Mouse (Mus musculus) forebrain, embryonic 14.5 days (tissue): Measurements from ENCODE around the gene B4galt2. TPM values are rescaled to one million over a fixed set of nuclear protein-coding genes. Genes with fewer than 3 reads are reported as not detected.

Experiments
- ATAC-seq: fragments of 200-750 bp; cut with Nextera tagmentation; 2 replicates; pipeline ENCODE4 v1.8.0; 2017; ENCODE audit warnings: mild to moderate bottlenecking, moderate library complexity
- DNase-seq: peaks from one replicate; pipeline ENCODE4 v3.0.0-alpha.2; 2015; ENCODE audit warnings: low spot score
- H3K27ac ChIP-seq: fragments of 300-500 bp; sonication (generic); 2 replicates; pipeline ENCODE4 v1.5.1; 2014; ENCODE audit warnings: low read depth, mild to moderate bottlenecking, control low read depth, low read length, moderate library complexity
- H3K27me3 ChIP-seq: fragments of 300-500 bp; sonication (generic); replicated peaks from 2 replicates; pipeline ENCODE4 v1.6.1; 2014; ENCODE audit warnings: low read length, control low read depth, mixed read lengths; ENCODE audit not compliant: control insufficient read depth, insufficient read depth
- H3K36me3 ChIP-seq: fragments of 300-500 bp; sonication (generic); 2 replicates; pipeline ENCODE4 v1.6.1; 2014; ENCODE audit warnings: low read length, control low read depth; ENCODE audit not compliant: control insufficient read depth, insufficient read depth
- H3K4me1 ChIP-seq: fragments of 300-500 bp; sonication (generic); 2 replicates; pipeline ENCODE4 v1.6.1; 2014; ENCODE audit warnings: antibody characterized with exemption, low read length, control low read depth; ENCODE audit not compliant: control insufficient read depth, insufficient read depth
- H3K4me2 ChIP-seq: fragments of 300-500 bp; sonication (generic); 2 replicates; pipeline ENCODE4 v1.6.1; 2014; ENCODE audit warnings: mild to moderate bottlenecking, control low read depth, low read length
- H3K4me3 ChIP-seq: fragments of 300-500 bp; sonication (generic); 2 replicates; pipeline ENCODE4 v1.5.1; 2014; ENCODE audit warnings: low read depth, low read length, control low read depth
- H3K9ac ChIP-seq: fragments of 300-500 bp; sonication (generic); 2 replicates; pipeline ENCODE4 v1.6.1; 2014; ENCODE audit warnings: mild to moderate bottlenecking, low read length, control low read depth, moderate library complexity
- H3K9me3 ChIP-seq: fragments of 300-500 bp; sonication (generic); replicated peaks from 2 replicates; pipeline ENCODE4 v1.6.1; 2016; ENCODE audit warnings: low read length, control low read depth, mixed read lengths; ENCODE audit not compliant: control insufficient read depth
- WGBS: fragments of 180-500 bp; shearing (Covaris S2); extraction: QIAGEN DNeasy Blood & Tissue Kit; methylation state at CpG from one replicate; pipeline ENCODE4 v1.1.7; 2014; 5-methylcytosine and 5-hydroxymethylcytosine counted together
- polyA plus RNA-seq: library from polyadenylated mRNA; unstranded; fragments of >200 nt; fragmentation: Nextera tagmentation; extraction: Ambion mirVana; gene quantifications from 2 replicates; pipeline ENCODE4 v1.2.1, GENCODE M21; 2014

The B4galt2 gene
- polyA plus RNA-seq, 1 experiment from 2014 or later: 50.6 TPM

DNA sequence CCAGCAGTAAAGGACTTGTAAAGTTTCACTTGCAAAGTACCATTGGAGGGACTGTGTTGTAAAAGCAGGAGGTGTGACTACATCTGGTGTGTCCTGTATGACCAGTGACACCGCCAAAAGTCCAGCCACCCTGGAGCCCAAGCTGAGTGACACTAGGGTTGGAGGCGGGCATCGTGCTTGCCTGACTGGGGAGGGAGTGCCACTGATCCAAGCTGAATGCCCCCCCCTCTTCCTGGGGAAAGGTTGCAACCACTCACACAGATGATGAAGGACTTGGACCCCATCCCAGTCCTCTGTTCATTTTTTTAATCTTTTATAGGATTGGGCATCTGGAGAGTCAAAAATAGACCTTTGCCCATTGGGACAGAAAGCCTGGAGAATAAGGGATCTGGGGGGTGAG is 41.7 kb downstream of the B4galt2 start:
- Histone ChIP-seq H3K9ac (no peak overlapping the region), H3K27me3 (no peaks in the 10 kb centered on the region), H3K27ac (no peak overlapping the region), H3K4me1 (peaks cover 2% of the 10 kb centered on the region; the same call in 1 of the 2 replicates), H3K9me3 (no peaks in the 10 kb centered on the region), H3K4me3 (no peak overlapping the region), H3K36me3 (no peaks in the 10 kb centered on the region), H3K4me2 (no peak overlapping the region)
- ATAC-seq (no peak), DNase-seq (no peak)
- 91% methylated on average over 3 of the region's 3 CpGs for WGBS

DNA sequence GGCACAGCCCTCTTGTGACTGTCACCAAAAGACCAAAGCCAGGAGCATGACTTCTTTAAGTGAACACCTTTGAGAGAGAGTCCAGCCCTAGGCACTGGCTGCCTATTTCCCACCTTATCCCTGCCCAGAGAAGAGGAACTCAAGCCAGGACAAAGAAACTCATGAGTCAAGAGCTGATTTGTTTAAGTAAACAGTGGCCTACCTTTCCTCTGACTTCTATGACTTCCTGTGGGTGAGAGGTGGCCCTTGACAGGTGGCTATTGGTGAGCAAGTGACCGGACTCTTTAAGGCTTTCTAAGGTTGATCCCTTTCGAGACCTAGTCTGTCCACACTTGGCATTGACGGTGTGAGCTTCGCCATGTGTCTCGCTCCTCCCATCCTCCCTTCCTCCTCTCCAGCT is 42.5 kb downstream of the B4galt2 start:
- Histone ChIP-seq H3K9ac (no peak overlapping the region), H3K4me1 (peaks cover 2% of the 10 kb centered on the region; the same call in 1 of the 2 replicates), H3K36me3 (no peaks in the 10 kb centered on the region), H3K4me2 (no peak overlapping the region), H3K27ac (no peak overlapping the region), H3K27me3 (no peaks in the 10 kb centered on the region), H3K4me3 (no peak overlapping the region), H3K9me3 (no peaks in the 10 kb centered on the region)
- 92% methylated on average over 5 of the region's 5 CpGs for WGBS
- DNase-seq (no peak), ATAC-seq (no peak)

DNA sequence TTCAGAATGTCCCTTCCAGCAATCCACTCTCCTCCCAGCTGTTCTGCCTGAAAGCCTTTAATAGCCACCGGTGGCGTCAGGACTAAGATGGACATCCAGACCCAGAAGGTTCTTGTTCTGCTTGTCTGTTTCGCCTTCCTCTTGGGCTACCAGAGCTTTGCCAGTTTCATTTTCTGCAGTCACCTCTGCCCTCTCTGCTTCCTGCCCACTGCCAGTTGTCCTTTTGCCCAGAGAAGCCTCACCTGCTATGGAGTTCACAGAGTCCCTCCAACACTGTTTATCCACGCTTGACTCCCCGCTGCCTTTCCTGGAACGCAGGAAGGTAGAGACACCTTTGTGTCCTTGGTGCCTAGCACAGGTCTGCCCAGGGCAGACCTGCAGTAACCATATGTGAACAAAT is 43.9 kb downstream of the B4galt2 start:
- no peak for ATAC-seq
- H3K4me1 ChIP-seq: peaks cover 2% of the 10 kb centered on the region; the same call in 1 of the 2 replicates
- DNase-seq: no peak
- H3K9me3 ChIP-seq: no peaks in the 10 kb centered on the region
- H3K27ac ChIP-seq: no peak overlapping the region
- H3K36me3 ChIP-seq: no peaks in the 10 kb centered on the region
- H3K4me2 ChIP-seq: no peak overlapping the region
- no peak overlapping the region for H3K4me3 ChIP-seq
- 78% methylated on average over 6 of the region's 6 CpGs for WGBS
- no peak overlapping the region for H3K9ac ChIP-seq
- no peaks in the 10 kb centered on the region for H3K27me3 ChIP-seq

DNA sequence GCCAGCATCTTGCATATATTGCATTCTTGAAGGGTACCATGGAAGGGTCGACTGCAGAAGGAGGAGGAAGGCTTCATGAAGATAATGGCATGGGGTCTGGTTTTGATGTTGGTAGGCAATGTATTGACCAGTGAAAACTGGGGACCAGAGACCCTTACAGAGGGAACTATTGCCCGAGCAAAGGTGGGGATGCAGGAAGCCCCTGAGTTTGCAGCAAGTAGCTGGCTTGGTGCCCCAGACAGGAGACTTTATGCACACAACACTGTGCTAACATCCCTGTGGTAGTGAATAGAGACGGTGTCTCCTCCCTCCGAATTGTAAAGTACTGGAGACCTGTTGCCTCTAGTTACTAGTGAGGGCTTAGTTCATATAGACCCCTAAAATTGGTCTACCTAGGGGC is 46.0 kb downstream of the B4galt2 start:
- Histone ChIP-seq H3K4me2 (no peak overlapping the region), H3K4me1 (peaks cover 2% of the 10 kb centered on the region; the same call in 1 of the 2 replicates), H3K27ac (no peak overlapping the region), H3K27me3 (no peaks in the 10 kb centered on the region), H3K9me3 (no peaks in the 10 kb centered on the region), H3K9ac (no peak overlapping the region), H3K36me3 (no peaks in the 10 kb centered on the region), H3K4me3 (no peak overlapping the region)
- 67% methylated on average over 4 of the region's 4 CpGs for WGBS
- DNase-seq (no peak), ATAC-seq (no peak)

DNA sequence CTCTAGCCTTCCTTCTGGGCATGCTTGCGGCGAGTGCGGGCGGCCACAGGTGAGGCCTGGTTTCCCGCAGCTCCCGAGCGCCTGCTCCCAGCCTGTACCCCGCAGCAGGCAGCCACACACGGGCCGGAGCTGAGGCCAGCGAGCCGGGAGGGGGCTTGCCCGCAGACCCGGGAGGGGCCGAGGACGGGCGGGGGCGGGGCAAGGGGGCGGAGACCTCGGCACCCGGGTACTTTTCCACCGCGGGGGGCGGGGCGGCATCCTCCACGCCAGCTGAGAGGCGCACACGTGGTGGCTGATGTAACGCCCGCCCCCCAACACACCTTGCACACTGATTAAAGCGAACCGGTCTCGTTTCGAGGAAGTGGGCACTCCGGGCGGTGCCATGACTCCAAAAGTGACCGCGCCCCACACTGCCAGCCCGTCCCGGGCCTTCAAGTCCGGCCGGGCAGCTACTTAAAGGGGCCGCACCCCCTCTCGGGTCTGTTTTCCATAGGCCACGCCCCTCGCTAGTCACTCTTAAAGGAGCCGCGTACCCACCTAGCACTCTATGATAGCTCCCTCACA is 47.0 kb downstream of the B4galt2 start:
- H3K27me3 ChIP-seq: no peaks in the 10 kb centered on the region
- H3K27ac ChIP-seq: peak overlapping the region; percentile 77
- ATAC-seq (peak; percentile 90), DNase-seq (peak; percentile 93)
- WGBS: under 1% methylated on average over 48 of the region's 48 CpGs
- no peaks in the 10 kb centered on the region for H3K36me3 ChIP-seq
- peaks cover 2% of the 10 kb centered on the region; the same call in 1 of the 2 replicates for H3K4me1 ChIP-seq
- H3K9me3 ChIP-seq: no peaks in the 10 kb centered on the region
- H3K4me2 ChIP-seq: peak overlapping the region; percentile 96
- H3K4me3 ChIP-seq: peak overlapping the region; percentile 71
- H3K9ac ChIP-seq: peak overlapping the region; percentile 82

DNA sequence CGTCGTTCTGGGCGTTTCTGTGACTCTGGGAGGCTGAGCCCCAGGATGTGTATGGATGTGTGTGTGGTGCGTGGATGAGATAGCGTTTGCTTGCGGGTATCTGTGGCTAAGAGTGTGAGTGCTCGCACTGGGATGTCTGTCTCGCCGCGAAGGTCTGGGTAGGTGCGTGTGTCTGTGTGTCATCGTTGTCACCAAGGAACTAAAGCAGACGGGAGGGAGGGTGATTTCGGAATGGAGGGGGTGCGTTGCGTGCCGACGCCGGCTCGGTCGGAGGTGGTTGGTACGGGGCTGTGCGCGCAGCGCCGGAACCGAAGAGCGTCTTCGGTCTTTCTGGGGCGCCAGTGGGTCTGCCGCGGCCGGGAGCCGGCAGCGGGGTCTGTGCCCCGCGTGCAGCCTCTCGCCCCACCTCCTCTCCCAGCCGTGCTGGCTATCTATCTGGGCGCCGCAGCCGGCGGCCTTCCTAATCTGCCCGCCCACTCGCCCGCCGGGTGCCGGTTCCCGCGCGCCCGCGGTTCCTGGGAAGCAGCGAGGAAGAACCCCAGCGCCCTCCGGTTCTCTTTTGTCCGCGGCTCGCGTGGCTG is 47.7 kb downstream of the B4galt2 start:
- no peaks in the 10 kb centered on the region for H3K27me3 ChIP-seq
- H3K36me3 ChIP-seq: no peaks in the 10 kb centered on the region
- peak overlapping the region; percentile 77 for H3K27ac ChIP-seq
- ATAC-seq (peak; percentile 40), DNase-seq (peak; percentile 48)
- peak overlapping the region; percentile 96 for H3K4me2 ChIP-seq
- H3K9ac ChIP-seq: peak overlapping the region; percentile 82
- 0% methylated on average over 60 of the region's 60 CpGs for WGBS
- H3K9me3 ChIP-seq: no peaks in the 10 kb centered on the region
- peaks cover 2% of the 10 kb centered on the region; the same call in 1 of the 2 replicates for H3K4me1 ChIP-seq
- H3K4me3 ChIP-seq: peak overlapping the region; percentile 71

DNA sequence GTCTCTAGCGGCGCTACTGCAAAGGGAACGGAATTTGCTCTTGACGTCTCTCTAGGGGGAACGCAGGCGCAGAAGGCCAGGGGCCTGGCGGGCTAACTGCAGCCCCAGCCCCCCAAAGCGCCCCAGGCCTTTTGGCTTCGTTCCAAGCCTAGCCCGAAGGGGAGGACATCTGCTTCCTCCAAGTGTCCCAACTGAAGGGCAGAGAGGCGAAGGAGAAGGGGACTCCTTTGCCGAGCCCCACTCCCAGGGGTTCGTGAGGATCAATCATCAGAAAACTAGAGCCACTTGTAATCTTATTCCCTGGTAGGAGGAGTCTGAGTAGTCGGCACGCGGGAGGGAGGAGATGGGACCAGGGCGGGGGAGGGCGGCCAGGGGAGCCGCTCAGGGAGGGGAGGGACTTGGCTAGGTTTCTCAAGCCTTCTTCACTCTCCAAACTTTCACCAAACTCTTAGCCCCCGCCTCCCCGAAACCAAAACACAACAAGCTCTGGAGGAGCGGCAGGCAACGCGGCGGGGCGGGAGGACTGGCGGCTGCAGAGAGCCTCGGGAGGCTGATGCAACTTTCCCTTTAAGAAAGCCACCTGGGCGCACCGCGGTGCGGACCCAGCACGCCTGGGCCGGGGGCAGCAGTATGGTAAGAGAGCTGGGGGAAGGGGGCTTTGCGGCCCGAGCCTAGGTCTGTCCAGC is 48.3 kb downstream of the B4galt2 start:
- peak overlapping the region; percentile 71 for H3K4me3 ChIP-seq
- H3K4me2 ChIP-seq: peak overlapping the region; percentile 96
- no peaks in the 10 kb centered on the region for H3K36me3 ChIP-seq
- H3K27ac ChIP-seq: peak overlapping the region; percentile 77
- WGBS: 1% methylated on average over 35 of the region's 36 CpGs
- H3K27me3 ChIP-seq: no peaks in the 10 kb centered on the region
- peaks cover 2% of the 10 kb centered on the region for H3K4me1 ChIP-seq
- DNase-seq: peak; percentile 85
- peak overlapping the region; percentile 82 for H3K9ac ChIP-seq
- no peaks in the 10 kb centered on the region for H3K9me3 ChIP-seq
- ATAC-seq: peak; percentile 36

DNA sequence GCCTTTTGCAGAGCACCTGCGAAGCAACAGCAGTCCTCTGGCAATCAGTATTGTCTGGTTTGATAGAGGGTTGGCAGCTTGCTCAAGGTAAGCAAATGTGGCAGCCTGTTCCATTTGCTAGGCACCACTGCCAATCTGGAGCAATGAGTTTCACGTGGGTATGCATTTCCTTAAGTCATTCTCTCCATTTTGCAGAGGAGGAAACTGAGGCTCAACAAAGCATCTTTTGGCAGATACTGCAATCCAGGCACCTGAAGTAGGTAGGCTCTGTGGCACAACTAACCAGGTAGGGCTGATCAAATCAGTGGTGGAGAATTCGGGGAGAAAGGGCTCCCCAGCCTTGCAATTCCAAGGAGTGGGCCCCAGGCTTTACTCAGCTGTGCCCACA is 48.8 kb downstream of the B4galt2 start, which contains the start of gene Slc6a9:
Slc6a9 (plus strand) TSS at position 50 of the 388 bp plus-strand sequence.
- Histone ChIP-seq H3K27ac (peak within 1 kb of the TSS; percentile 77), H3K4me1 (peaks cover 5% of the 10 kb centered on the region), H3K9me3 (no peaks in the 10 kb centered on the region), H3K27me3 (no peaks in the 10 kb centered on the region), H3K9ac (peak within 1 kb of the TSS; percentile 82), H3K4me2 (peak within 1 kb of the TSS; percentile 96), H3K4me3 (peak within 1 kb of the TSS; percentile 71), H3K36me3 (no peaks in the 10 kb centered on the region)
- ATAC-seq: no peak
- DNase-seq: no peak
- WGBS: 23% methylated on average over 3 of the region's 3 CpGs
